Mouse (Mus musculus) CD4-positive helper T cell, adult 2 months (primary cell): ENCODE measurements around the gene Hcrtr2.

Source experiments
- DNase-seq: peaks from one replicate; pipeline ENCODE4 v3.0.0-alpha.2; 2012; ENCODE audit warnings: low read depth, missing footprints, low spot score

The Hcrtr2 gene

DNA sequence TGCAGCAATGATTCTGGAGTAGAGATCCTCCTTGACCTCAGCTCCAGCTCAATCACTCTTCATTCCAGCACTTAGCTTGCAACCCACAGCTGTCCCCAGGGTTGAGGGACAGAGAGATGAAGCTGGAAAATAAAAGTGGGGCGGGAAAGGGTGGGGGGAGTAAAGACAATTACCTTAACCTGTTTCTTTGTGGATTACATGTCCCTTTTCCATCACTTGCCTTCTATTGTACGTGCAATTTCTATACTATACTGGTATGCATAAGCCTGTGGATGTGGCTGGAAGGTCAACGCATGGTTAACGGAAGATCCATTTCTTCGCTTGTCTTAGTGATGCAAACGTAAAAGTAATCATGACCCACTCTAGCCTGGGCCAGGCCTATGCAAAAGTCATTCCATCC, at the start of gene Hcrtr2:
TSS of gene Hcrtr2 (minus strand) at position 101 of the 400 bp plus-strand sequence.
- no peak for DNase-seq

DNA sequence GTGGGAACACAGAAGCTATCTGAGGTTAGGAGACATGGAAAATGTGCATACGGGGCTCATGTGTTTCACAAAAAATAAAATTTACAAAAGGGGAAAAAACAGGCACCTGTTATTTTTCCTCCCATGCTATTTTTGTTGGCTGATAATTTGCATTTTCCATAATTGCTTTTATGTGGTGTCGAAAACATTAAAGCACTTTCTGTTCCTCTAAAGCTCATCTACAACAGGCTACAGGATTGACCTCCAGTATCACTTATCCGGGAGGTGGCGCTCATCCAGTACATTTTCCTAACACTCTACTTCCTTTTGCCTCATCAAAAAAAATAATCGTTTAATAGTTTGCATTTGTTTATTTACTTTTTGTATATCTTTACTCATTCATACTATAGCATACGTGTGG, 41.2 kb upstream of the Hcrtr2 start:
- DNase-seq: no peak

DNA sequence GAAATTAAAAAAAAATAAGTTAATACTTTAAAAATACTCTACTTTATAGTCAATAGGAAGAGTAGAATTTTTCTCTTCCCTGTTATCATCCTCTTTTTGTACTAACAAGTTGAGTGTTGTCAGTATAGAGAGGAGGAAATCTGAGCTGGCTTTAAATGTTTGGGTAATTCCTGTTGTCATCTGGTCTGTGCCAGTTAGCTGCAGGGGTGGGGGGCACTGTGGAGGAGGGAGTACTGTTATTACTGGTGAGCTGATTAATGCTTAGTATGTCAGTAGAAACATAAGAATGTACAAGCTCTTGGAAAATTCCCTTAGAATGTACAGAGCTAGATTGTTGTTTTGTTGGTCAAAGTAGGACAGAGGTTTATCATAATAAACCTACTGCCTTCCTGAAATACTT, 36.7 kb upstream of the Hcrtr2 start:
- DNase-seq: no peak

DNA sequence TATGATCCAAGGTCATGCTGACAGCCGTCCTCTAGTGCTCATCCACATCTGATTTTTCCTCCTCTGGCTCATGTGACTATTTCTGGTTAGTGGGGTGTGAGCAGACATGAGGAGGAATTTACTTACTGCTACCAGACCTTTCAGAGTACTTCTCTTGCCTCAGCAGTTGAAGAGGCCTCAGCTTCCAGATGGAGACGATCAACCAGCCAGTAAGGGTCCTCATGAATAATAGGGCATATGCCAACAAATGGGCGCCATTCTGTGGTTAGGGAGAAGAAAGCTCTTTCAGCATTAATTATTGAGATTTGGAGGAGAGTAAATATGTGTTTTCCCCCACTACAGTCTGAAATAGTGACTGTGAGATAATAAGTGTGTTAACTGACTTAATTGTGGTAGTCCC, 28.7 kb upstream of the Hcrtr2 start:
- no peak for DNase-seq

DNA sequence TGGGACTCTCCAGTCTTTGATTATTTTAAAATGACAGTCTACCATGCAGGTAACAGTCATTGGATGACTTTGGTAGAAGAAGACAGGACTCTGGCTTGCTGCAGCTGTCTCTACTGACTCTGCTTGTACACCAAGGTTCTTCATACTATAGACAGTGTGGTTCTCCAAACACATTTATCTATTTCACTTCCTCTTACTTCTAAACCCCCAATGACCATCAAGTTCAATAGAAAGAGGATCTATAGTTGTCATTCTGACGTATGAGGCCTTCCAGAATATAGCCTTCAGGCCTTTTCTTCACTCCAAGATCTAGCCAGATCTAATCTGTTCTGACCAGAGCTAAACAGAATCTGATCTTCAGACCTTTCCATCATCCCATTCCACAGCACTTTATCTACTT, 23.6 kb upstream of the Hcrtr2 start:
- no peak for DNase-seq

DNA sequence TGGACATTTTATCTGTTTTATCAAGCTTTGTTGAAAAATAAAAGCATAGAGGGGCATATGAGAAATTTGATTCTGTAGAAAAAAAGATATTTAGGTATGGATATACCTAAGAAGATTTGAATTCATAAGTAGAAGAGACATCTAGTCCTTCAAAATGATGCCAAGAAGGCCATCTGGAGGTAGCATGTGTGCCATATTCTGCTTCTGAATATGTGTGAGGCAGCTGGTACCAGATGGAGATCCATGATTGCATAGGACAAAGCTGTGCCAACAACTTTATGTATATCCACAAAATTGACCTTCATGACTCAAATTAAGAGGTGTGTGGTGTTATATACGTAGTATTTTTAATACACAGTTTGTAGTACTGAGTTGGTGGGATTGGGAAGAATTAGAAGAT, 7.4 kb upstream of the Hcrtr2 start:
- DNase-seq: no peak

DNA sequence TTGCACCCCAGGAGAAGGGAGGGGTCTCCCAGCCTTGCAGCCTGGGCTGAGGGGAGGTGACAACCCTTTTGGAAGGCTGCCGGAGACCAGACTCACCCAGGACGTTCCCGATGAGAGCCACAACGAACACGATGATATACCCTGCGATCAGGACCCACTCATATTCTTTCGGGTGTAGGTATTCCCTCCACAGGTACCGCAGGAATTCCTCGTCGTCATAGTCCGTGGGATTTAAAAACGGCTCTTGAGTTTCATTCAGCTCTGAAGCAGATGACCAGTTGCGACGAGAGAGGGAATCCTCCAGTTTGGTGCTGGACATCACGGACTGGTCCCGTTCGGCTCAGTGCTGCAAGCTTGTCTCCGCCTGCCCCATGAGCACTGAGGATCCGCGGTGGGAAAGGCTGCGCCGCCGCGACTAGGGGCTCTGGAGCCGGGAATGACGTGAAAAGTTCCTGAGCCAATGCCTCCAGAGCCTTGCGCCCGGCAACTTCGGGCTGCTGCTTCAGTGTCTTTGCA, 412 bp downstream of the Hcrtr2 start:
- no peak for DNase-seq

DNA sequence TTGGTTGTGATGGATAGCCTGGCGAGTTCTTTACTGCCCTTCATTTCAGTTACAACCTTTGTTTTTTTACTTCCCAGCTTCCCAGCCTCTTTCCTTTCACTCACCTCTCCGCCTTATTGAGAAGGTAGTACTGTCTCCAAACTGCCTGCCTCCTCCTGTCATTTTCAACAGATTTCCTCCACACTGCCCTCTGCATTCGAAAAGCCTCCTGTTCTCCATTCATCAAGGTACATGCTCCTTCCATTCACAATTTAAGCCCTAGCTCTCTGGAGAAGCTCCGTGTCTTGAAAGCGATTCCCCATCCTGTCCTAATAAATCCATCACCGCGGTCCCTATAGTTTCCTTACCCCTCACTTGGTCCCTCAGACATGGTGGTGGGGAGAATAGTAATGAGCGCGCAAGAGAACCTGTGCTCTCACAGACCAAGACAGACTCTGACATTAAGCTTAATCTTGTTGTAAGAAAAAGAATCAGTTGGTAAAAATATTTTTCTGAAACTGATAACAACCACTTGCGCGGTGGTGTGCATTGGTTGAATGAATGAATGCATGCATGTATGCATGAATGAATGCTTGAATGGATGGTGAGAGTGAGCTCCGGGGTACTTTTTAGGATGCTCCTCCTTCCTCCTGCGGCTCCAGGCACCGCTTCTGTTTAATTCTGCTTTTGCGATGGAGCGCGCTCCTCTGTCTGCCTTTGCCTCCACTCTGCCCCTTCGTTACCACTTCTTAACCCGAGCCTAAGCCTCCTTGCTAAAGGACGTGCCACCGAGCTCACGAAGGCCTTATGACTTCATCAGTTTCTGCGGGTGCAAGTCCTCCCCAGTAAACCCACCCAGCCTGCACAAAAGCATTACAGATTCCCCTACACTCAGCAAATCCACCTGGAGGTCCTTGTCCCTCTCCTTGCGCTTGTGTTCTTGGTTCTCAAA, 1.3 kb downstream of the Hcrtr2 start:
- no peak for DNase-seq

DNA sequence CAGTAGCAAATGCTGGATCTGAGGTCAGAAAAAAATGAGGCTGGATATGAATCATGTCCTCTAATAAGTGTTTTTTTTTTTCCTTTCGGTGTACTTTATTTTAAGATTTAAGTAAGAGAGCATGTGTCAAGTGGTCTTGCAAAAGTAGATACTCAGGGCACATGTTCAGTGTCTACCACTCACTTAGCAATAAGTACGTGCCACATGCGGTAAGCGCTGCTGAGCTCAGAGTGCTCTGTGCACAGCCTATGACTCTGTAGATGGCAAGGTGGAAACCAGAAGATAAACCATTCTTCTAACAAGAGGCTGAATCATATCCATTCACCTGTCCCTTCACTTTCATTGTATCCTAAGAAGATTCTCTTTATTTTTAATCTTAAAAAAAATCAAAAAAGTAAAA, 2.1 kb downstream of the Hcrtr2 start:
- no peak for DNase-seq

DNA sequence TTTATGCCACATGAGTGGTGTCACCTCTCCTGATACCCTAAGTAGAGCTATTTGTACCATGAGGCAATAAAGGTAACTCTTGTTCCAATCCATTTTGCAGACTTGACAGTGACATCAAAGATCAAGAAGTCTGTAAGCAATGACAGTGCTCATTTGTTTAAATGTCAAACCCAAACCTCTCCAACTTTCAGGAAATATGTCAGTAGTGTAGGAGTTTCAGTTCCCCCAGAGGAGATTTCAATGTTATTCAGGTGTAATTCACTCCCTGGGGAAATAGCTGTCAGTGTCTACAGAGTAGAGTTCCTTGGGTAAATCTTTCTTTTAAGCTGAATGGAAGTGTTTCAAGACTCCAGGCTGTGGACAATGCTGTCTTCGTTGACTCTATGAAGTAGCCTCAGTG, 2.9 kb downstream of the Hcrtr2 start:
- DNase-seq: no peak

DNA sequence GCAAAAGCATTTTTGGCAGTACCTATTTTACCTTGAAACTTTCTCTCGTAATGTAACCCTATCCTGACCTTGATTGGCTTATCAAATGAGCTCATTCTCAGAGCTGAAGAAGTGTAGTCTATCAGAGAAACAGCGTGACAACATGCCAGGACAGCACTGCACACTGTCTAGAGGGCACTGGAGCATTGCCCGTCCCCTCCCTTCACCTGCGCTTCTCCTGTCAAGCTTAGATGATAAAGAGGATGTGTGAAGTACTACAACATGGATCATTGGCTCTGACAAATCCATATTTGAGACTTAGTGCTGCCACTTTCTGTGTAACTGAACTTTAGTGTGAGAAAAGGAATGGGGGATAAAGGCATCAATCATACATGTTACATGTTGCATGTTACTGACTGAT, 5.4 kb downstream of the Hcrtr2 start:
- no peak for DNase-seq

DNA sequence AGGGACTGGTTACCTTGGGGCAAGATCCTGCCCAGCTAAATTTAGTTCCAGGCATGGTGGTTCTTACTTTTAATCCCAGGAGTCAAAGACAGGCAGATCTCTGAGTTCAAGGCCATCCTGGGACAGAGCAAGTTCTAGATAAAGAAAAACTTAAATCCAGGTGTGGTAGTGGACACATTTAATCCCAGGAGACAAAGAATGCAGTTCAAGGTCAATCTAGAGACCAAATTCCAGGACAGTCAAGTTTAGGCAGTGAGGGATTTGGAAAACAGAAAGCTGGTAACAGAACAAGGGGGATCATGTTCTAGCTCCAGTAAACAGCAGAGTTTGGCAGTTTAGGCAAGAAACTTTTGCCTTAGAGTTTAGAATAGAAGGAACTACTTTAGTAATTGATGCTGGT, 8.6 kb downstream of the Hcrtr2 start:
- no peak for DNase-seq

DNA sequence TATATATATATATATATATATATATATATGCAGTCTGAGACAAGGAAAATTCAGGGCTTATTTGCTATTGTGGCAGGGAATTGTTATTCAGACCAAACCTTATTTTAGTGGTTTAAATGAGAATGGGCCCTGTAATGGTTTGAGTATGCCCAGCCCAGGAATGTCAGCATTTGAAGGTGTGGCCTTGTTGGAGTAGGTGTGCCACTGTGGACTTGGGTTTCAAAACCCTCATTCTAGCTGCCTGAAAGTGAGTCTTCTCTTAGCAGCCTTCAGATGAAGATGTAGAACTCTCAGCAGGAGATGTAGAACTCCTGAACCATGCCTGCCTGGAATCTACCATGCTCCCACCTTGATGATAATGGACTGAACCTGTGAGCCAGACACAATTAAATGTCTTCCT, 9.7 kb downstream of the Hcrtr2 start:
- DNase-seq: no peak

DNA sequence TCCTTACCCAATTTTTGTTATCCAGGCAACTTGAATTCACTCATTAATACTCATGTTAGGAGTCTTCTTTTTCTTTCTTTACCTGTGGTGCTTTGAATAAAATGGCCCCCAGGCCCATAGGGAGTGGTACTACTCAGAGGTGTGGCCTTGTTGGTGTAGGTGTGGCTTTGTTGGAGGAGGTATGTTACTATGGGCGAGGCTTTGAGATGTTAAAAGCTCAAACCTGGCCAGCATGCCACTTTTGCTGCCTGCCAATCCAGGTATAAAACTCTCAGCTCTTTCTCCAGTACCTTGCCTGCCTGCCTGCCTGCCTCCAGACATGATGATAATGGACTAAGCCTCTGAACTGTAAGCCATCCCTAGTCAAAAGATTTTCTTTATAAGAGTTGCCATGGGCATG, 11.4 kb downstream of the Hcrtr2 start:
- DNase-seq: no peak

DNA sequence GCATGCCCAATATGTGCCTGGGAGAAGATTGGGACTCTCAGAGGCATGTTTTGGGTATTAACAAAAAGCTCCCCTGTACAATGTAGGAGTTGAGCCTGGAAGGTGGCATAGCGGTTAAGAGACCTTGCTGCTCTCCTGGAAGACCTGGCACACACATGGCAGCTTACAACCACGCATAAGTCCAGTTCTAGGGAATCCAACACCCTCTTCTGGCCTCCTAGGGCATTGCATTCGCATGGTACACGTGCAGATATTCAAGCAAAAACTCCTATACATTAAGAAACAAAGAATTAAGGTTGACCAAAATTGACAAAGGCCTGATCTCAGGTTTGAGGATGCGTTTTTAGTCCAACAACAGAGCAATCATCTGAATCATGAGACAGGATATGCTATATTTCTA, 32.3 kb downstream of the Hcrtr2 start:
- DNase-seq: no peak

DNA sequence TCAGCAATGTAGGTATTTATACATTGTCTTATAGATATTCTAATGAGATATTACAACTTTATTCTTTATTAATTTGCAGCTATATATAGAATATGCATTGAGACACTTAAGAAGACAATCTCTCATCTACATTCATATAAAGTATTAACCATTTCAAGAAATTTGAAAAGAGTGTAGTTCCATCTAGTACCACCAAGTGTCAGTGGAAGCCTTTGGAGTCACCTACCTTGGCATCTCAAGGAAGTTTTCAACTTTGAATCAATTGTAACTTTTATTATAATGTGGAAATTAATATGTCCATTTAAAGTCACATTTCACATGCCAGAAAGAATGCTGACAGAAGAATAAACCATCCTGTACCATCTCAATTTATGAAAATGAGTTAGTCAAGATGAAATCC, 52.8 kb downstream of the Hcrtr2 start:
- DNase-seq: no peak

DNA sequence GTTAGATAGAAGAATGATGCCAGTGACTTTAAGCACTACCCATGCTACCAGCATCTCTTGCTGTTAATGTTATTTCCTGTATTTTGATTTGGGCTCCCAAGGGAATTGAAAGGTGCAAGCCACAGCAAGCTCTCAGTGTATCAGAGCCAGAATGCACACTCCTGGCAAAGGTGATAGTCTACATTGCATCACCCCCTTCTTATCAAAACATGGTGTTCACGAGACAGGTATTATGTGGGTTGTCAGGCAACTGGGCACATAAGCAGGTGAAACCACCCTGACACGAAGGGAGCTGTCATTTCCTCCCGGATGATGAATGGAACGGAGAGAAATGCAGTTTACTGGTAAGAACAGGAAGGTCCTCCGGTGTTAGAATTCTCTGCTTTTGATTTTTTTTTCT, 65.9 kb downstream of the Hcrtr2 start:
- DNase-seq: no peak

DNA sequence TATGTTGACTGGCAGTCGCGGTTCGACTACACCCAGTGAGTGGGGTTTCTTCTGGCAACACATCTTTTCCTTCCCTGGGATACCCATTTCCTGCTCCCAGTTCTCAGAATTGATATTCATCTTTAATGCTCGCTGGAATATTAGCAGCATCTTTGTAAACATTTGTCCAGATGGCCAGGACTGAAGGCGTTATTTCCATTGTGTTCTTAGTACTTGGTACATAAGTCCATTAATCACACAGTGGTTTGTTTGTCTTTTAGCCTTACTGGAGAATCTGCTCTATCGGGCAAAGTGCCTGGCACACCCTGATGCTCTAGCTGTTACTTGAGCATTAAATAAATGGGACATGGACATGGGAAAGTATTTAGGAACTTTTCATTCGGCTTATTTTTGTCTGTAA, 71.1 kb downstream of the Hcrtr2 start:
- no peak for DNase-seq

DNA sequence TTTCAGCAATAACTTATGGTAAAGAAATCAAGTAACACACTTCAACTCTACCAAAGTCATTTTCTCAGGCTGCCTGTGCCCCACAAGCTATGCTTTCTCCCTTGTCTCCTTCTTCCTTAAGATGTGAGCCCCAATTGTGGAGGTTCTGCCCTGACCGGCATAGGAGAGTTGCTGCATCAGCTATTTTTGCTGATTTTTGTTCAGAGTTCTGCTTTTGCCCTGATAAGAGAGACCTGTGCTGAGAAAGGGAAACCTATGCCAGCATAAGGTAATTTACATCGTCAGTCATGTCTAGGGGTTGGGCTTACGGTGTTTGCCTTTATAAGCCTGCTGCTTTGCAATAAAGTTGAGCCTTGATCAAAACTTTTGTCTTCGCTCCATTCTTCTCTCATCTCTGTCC, 71.5 kb downstream of the Hcrtr2 start:
- no peak for DNase-seq

DNA sequence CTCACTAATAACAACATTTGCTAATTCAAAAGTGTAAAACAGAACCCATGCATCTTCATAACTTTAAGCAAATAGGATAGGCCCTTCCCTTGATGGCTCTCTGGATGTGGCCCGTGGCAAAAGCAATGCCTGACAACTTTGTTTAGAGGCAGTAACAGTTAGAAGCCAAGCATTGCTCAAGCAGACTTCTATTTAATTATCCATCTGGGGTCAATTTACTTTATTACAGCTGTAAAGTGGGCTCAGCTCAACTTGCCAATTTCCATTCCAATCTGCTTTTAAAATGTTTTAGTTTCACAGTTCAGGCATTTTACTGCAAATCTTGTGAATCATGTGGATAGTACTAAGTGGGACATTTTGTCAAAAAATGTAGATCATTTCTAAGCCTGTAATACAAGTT, 81.3 kb downstream of the Hcrtr2 start:
- DNase-seq: no peak

DNA sequence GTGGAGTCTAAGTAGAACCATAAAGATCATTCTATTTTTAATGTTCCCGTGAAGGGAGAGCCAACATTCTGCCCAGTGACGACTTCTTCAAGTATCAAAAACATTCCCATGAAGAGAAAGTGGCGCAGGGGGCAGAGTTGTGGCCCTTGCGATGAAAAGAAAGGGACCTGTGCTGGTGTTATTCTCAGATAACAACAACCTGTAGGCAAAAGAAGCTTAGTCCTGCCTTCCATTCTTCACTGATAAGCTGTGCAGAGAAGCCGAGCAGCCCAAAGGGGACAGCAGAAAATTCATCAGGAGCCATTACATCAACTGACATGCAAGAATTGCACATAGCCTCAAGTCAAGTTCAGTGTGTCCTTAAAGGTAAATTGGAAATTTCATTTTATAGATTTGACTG, 85.7 kb downstream of the Hcrtr2 start:
- DNase-seq: no peak

DNA sequence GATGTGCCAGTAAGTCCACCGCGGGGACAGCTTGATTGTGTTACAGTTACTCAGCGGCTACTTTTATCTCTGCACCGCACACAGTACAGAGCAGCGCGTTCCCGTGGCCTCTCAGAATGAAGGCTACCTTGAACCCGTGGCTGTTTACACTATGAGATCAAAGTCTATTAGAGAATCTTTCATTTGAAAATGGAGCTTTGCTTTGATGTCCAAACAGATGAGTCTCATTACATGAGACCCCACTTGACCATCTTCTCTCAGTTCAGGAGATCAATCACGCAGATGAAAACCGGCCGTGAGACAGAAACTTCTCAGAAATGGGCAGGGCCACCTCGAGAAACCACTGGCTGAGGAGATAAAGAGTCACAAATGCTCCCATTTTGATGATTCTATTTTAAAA, 86.4 kb downstream of the Hcrtr2 start:
- no peak for DNase-seq

DNA sequence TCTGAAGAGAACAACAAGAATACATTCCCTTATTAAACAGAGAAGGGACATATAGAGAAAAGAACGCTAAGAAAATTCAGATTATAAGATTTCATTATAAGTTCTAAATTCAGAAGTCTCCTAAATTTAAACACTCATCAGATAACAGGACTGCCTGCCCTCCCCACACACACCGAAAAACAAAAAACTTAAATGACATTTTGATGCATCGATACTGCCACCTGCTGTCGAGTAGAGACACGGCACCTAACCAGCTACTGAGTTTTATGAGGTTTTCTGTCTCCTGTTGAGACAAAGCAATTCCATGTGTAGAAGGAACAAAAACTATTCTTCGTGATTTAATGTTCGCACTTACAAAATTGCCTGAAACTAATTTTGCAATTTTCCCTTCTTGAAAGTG, 87.0 kb downstream of the Hcrtr2 start:
- DNase-seq: peak; percentile 13
